Mouse (Mus musculus): ENCODE measurements at regions not wholly inside any gene's neighbourhood (a gene's known extent, or its start where the extent isn't known, plus 50 kb on each side); places are given as distances from the start of the nearest gene placed in this dataset.
A peak's percentile ranks its signal among the peaks of the same experiment; 100 is the strongest.

DNA sequence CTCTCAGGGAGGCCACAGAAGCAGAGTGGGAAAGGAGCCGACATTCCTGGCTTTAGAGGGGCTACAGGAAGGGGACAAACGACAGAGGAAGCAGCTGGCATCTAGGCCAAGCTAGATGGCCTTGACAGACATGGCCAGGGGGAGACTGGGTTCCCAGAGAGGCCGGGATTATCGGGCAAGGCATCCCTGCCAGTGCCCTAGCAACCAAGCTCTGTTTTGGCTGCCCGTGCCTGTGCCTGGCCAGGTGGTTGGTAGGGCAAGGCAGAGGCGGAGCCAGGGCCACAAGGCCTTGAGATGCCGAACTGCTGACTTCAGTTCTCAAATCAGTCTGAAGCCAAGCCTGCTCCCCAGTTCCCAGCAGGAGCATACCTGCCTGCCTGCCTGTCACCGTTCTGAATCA, 142.7 kb downstream of the Vegfa start:
- no peak for DNase-seq (ENCODE audit: low spot score)

- DNase-seq (ENCODE audit: low spot score): no peak
Observed at GRCm38 (mm10) chr17:45889051-45889450, 143.1 kb downstream of the Vegfa start.

- peak; percentile 85 for DNase-seq (ENCODE audit: low spot score)
Observed at GRCm38 (mm10) chr17:45886420-45887049, 145.6 kb downstream of the Vegfa start.

DNA sequence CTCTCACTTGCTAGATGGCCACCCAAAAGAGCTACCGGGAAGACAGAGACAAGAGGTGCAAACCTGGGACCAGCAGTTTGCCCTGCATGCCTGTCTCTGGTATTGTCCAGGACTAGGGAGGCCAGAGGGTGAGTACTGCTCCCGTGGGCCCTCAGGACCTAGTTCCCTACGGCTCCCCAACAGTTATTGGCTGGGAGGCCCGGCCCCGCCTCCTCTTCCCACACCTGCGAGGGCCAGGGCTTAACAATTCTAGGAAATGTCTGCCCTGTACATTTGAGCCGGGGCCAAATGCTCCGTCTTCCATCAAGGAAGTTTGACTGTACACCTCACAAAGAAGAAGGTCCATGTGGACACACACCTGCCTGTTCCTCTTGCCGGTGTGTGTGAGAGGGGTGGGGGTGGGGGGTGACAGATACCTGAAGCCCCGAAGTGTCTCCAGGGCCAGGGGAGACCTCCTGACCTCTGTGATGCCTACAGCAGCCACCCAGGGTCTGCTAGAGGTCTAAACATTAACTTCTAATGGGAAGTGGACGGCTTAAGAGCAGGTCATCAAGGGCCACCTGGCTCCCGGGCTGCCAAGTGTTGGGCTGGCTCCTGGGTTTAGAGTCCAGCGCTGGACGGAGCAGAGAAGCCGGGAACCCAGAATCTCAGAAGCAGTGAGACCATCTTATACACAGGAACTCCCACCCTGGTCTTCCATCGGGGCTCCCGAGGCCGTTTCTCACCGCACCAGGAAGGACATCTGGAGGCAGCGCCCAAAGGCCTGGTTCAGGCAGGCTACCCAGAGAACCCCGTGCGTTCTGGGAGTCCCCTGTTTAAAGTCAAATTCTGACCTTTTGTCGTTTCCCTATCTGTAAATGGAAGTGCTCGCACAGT, 146.5 kb downstream of the Vegfa start:
- no peak for DNase-seq (ENCODE audit: low spot score)

DNA sequence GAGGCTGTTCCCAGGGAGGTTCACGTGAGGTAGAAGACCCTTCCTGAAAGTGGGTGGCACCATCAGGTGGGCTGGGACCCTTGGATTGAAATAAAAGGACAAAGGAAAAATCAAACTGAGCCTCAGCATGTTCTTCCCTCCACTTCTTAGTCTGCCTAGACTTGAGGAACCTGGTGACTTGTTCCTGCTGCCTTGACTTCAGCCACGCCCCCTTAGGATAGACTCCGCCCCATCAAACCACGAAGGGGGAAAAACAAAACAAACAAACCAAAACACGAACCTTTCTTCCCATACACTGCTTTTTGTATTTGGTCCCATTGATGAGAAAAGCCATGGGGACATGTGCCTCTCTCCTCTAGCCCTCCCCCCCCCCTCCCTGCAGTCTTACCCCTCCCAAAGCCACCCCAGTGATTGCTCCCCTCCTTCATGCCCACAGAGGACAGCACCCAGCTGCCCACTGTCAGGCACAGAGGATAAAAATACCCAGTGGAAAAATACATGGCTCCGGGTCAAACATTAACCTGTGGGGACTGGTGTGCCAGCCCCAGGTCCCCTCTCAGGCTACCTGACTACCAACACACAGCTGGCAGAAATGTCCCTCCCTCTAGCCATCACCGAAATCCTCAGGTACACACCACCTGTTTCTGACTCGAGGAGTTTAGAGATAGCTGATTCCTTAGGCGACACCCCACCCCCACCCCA, 148.0 kb downstream of the Vegfa start:
- no peak for DNase-seq (ENCODE audit: low spot score)

DNA sequence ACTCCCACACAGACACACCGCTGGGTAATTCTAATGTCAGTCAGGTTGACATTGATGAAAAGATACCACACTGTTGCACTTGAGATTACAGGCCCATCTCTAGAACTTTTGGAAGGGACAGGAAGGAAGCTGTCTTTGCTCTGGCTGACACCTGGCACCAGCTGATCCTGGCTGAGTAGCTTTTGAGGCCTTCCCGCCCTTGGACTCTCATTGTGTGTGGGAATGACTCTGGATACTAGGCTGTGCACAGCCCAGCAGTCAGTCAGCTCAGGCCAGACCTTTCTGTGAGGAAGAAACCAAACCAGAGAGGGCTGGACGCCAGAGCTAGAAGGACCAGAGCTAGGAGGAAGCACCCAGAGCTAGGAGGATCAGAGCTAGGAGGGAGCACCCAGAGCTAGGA, 149.0 kb upstream of the 1600014C23Rik start:
- DNase-seq (ENCODE audit: low spot score): no peak

DNA sequence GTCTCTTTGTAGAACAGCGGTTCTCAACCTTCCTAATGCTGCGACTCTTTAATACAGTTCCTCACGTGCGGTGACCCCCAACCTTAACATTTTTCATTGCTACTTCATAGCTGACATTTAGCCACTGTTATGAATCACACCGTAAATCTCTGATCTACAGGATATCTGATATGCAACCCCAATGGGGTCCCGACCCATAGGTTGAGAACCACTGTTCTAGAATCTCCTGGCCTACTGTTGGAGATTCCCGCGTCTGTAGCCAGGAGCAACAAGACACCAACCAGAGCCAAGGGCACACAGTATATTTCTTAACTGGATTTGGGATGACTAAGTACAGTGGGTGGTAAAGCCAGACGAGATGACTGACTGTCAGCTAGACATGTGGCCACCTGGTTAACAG, 147.6 kb upstream of the 1600014C23Rik start:
- DNase-seq (ENCODE audit: low spot score): no peak

DNA sequence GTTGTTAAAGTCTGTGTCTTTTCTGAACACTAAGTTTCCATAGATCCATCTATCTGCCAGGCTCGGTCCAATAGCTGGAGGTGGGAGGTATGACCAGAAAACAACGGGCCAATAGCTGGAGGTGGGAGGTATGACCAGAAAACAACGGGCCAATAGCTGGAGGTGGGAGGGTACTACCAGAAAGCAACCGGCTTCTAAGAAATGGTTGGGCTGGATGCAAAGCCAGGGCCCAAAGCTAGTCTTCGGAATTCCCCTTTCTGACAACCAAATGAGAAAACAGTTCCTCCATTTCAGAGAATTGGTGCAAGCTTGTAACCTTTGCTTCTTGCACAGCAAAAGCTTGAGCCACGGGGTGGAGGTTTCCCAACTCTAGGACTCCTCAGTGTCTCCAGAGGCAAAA, 147.1 kb upstream of the 1600014C23Rik start:
- DNase-seq (ENCODE audit: low spot score): no peak

- no peak for DNase-seq (ENCODE audit: low spot score)
Observed at GRCm38 (mm10) chr17:45879478-45880250, 146.0 kb upstream of the 1600014C23Rik start.

GRCm38 (mm10) chr17:45878394-45878793, 144.8 kb upstream of the 1600014C23Rik start:
- no peak for DNase-seq (ENCODE audit: low spot score)

DNA sequence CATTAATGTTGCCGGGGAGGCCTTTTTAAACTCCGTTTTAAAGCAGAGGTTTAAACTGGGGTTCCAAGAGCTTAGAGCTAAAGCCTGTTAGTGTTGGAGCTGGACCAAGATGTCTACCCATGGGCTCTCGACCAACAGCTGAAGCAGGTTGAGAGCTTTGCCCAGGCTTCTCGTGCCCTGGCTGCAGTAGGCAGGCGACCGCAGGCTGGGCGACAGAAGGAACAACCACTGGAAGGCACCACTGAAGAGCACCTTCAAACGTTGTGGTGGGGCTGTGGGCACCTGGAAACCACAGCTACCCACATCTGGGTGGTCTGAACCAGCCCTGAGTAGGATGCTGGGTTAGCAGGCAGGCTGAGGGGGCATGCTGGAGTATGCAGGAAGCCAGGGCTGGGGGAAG, 141.7 kb upstream of the 1600014C23Rik start:
- DNase-seq (ENCODE audit: low spot score): no peak

DNA sequence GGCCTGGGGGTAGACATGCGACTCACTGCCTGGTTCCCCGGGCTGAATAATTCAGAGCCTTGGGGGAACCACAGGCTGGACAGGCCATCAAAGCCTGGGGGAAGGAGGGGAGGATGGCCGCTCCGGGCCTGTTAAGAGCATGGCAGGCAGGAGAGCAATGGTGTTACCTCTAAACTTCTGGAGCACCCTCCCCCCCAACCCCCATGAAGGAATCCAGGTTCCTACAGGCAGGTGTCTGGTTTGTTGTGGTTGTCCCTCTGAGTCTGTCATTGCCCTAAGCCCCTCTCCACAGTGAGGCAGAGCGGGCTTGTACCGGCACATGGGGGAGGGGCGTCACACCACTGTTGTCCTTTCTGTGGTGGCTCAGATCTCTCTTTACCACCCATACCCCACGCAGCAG, 140.4 kb upstream of the 1600014C23Rik start:
- no peak for DNase-seq (ENCODE audit: low spot score)

- peak; percentile 65 for DNase-seq (ENCODE audit: low spot score)
Observed at GRCm38 (mm10) chr17:45873200-45873955, 139.7 kb upstream of the 1600014C23Rik start.

GRCm38 (mm10) chr17:45871666-45872653, 138.3 kb upstream of the 1600014C23Rik start:
- no peak for DNase-seq (ENCODE audit: low spot score)

GRCm38 (mm10) chr17:45871067-45871466, 137.4 kb upstream of the 1600014C23Rik start:
- no peak for DNase-seq (ENCODE audit: low spot score)

GRCm38 (mm10) chr17:45869014-45869968, 135.6 kb upstream of the 1600014C23Rik start:
- DNase-seq (ENCODE audit: low spot score): peak; percentile 44

GRCm38 (mm10) chr17:45868539-45868938, 134.9 kb upstream of the 1600014C23Rik start:
- DNase-seq (ENCODE audit: low spot score): no peak

GRCm38 (mm10) chr17:45867727-45868126, 134.1 kb upstream of the 1600014C23Rik start:
- DNase-seq (ENCODE audit: low spot score): no peak

Data from embryo, embryonic 10 days (tissue).